Mouse (Mus musculus) spleen, adult 2 months (tissue): ENCODE data around the gene Mif4gd. TPM values are rescaled to one million over a fixed set of nuclear protein-coding genes. Genes with fewer than 3 reads are reported as not detected.

Source experiments
- DNase-seq, 2 experiments: peaks; one replicate each; pipeline versions ENCODE4 v3.0.0 to v3.0.0-alpha.2; 2012 to 2021; ENCODE audit warnings: low spot score in 2 of 2, low read depth in 1 of 2
- H3K27ac ChIP-seq: fragments of 200-500 bp; 2 replicates; pipeline ENCODE4 v1.5.1; 2012; ENCODE audit warnings: low read length, inconsistent platforms; ENCODE audit not compliant: insufficient read depth
- H3K27me3 ChIP-seq: fragments of 200-500 bp; 2 replicates; pipeline ENCODE4 v1.6.1; 2012; ENCODE audit warnings: mild to moderate bottlenecking, moderate library complexity, low read length, inconsistent platforms; ENCODE audit not compliant: control insufficient read depth, insufficient read depth
- H3K36me3 ChIP-seq: fragments of 200-500 bp; 2 replicates; pipeline ENCODE4 v1.6.1; 2012; ENCODE audit warnings: mild to moderate bottlenecking, low read length, inconsistent platforms; ENCODE audit not compliant: control insufficient read depth, insufficient read depth
- H3K4me1 ChIP-seq: fragments of 200-500 bp; 2 replicates; pipeline ENCODE4 v1.6.1; 2011; ENCODE audit warnings: inconsistent platforms; ENCODE audit not compliant: control insufficient read depth, insufficient read depth, insufficient read length
- H3K4me3 ChIP-seq: fragments of 200-500 bp; 2 replicates; pipeline ENCODE4 v1.5.1; 2011; ENCODE audit warnings: mild to moderate bottlenecking, inconsistent platforms; ENCODE audit not compliant: insufficient read depth, insufficient read length; ENCODE audit errors: extremely low read depth
- CTCF ChIP-seq: fragments of 200-500 bp; IDR thresholded peaks from 2 replicates; pipeline ENCODE4 v1.5.1; 2011; ENCODE audit warnings: mild to moderate bottlenecking, inconsistent platforms; ENCODE audit not compliant: insufficient read depth, insufficient read length, insufficient replicate concordance; ENCODE audit errors: extremely low read depth
- POLR2A ChIP-seq: fragments of 200-500 bp; IDR thresholded peaks from 2 replicates; pipeline ENCODE4 v1.6.1; 2011; ENCODE audit warnings: low read depth, low read length, inconsistent platforms
- WGBS: fragments of 180-500 bp; shearing (Covaris S2); methylation state at CpG from one replicate; pipeline ENCODE4 v1.1.7; 2018; 5-methylcytosine and 5-hydroxymethylcytosine counted together
- polyA plus RNA-seq: library from polyadenylated mRNA; depleted of rRNA; stranded (reverse); fragments of >200 nt; gene quantifications from 2 replicates; pipeline ENCODE4 v1.2.3, GENCODE M21; 2012

Mif4gd gene
- polyA plus RNA-seq, 1 experiment = 175 TPM

DNA sequence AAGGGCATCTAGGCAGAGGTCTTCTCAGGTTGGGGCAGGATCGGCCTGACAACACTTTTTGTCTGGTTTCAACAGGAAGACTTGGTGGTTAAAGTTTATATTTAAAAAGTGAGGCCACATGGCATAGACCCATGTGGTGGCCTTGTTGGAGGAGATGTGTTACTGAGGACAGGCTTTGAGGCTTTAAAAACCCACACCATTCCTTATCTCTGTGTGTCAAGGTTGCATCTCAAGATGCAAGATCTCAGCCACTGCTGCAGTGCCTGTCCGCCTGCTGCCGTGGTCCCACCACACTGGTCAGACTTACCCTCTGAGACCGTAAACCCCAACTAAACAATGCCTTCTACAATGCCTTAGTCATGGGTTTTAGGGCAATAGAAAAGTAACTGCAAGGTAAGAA lies 14.5 kb downstream of the Mif4gd start:
- WGBS = 61% methylated on average over 4 of the region's 4 CpGs
- TF ChIP-seq POLR2A = no peak
- TF ChIP-seq CTCF = no peak
- DNase-seq = no peak
- Histone ChIP-seq H3K27me3 (no peaks in the 10 kb centered on the region), H3K4me3 (no peak overlapping the region), H3K36me3 (peaks cover 12% of the 10 kb centered on the region), H3K4me1 (peaks cover 18% of the 10 kb centered on the region), H3K27ac (no peak overlapping the region)

GRCm38 (mm10) chr11:115595209-115595608 lies 17.6 kb downstream of the Mif4gd start:
- no peak for DNase-seq
- Histone ChIP-seq H3K4me1 (peaks cover 6% of the 10 kb centered on the region; the same call in 1 of the 2 replicates), H3K36me3 (peaks cover 38% of the 10 kb centered on the region), H3K4me3 (no peak overlapping the region), H3K27me3 (no peaks in the 10 kb centered on the region), H3K27ac (no peak overlapping the region)
- TF ChIP-seq POLR2A = no peak
- TF ChIP-seq CTCF = no peak
- 94% methylated on average over 3 of the region's 3 CpGs for WGBS

- H3K27me3 ChIP-seq = no peaks in the 10 kb centered on the region
- WGBS = 71% methylated on average over 2 of the region's 2 CpGs
- no peak overlapping the region for H3K4me3 ChIP-seq
- peaks cover 69% of the 10 kb centered on the region for H3K36me3 ChIP-seq
- TF ChIP-seq POLR2A (no peak), CTCF (no peak)
- H3K4me1 ChIP-seq = no peaks in the 10 kb centered on the region
- DNase-seq = no peak
- no peak overlapping the region for H3K27ac ChIP-seq
Measured at GRCm38 (mm10) chr11:115590526-115591075, 22.2 kb downstream of the Mif4gd start.

DNA sequence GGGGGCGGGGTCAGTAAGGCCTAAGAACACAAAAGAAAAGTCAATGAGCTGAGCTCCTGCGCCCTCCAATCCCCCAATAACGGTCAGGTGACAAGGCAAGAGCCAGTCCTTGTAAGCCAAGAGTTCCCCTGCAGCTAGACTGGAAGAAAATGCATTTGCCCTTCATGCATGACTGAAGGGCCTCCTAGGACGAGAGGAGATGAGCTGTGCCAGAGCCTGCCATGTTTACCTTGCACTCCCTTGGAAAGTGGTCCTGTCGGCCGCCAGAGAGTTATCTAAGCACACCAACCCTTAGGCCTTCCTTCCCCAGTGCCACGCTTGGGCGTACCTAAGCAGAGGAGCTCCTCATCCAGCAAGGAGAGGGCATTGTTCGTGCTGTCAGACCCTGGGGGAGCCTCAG lies 24.8 kb downstream of the Mif4gd start:
- no peak overlapping the region for H3K27ac ChIP-seq
- WGBS = 93% methylated on average over 9 of the region's 9 CpGs
- no peaks in the 10 kb centered on the region for H3K27me3 ChIP-seq
- no peak for DNase-seq
- TF ChIP-seq POLR2A (no peak), CTCF (no peak)
- no peaks in the 10 kb centered on the region for H3K4me1 ChIP-seq
- H3K4me3 ChIP-seq = no peak overlapping the region
- H3K36me3 ChIP-seq = peaks cover 72% of the 10 kb centered on the region

DNA sequence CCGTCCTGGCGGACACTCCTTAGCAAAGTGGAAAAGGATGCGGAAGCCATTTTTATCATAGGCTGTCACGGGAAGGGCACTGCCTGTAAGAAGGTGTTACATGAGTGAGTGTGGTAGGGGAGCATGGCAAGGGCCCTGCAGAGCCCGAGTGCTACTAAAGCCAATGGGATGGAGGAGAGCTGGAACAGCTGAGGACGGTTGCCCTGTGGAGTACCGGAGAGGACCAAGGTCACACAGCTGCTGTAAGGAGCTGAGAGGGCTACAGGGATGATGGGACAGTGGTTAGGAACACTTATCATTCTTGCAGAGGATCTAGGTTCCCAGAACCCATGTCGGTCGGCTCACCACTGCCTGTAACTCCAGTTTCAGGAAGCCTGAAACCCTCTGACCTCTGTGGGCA lies 26.4 kb downstream of the Mif4gd start:
- H3K27me3 ChIP-seq = no peaks in the 10 kb centered on the region
- DNase-seq = no peak
- H3K4me1 ChIP-seq = no peaks in the 10 kb centered on the region
- no peak for TF ChIP-seq POLR2A
- TF ChIP-seq CTCF = no peak
- H3K36me3 ChIP-seq = peaks cover 61% of the 10 kb centered on the region
- H3K27ac ChIP-seq = no peak overlapping the region
- H3K4me3 ChIP-seq = no peak overlapping the region
- WGBS = 94% methylated on average over 9 of the region's 9 CpGs

GRCm38 (mm10) chr11:115585573-115586100 lies 27.1 kb downstream of the Mif4gd start:
- Histone ChIP-seq H3K36me3 (peaks cover 58% of the 10 kb centered on the region), H3K4me1 (no peaks in the 10 kb centered on the region), H3K27ac (no peak overlapping the region), H3K27me3 (no peaks in the 10 kb centered on the region), H3K4me3 (no peak overlapping the region)
- DNase-seq = no peak
- 88% methylated on average over 7 of the region's 7 CpGs for WGBS
- no peak for TF ChIP-seq POLR2A
- TF ChIP-seq CTCF = no peak

- Histone ChIP-seq H3K27me3 (no peaks in the 10 kb centered on the region), H3K4me1 (no peaks in the 10 kb centered on the region), H3K27ac (no peak overlapping the region), H3K36me3 (peaks cover 50% of the 10 kb centered on the region), H3K4me3 (no peak overlapping the region)
- 94% methylated on average over 10 of the region's 10 CpGs for WGBS
- no peak for DNase-seq
- no peak for TF ChIP-seq CTCF
- no peak for TF ChIP-seq POLR2A
Measured at GRCm38 (mm10) chr11:115584376-115585073, 28.2 kb downstream of the Mif4gd start.
